Mouse (Mus musculus) monocyte, adult 59 days (primary cell): Measurements from ENCODE around the gene Rspo1. TPM values are rescaled to one million over a fixed set of nuclear protein-coding genes. Genes with fewer than 3 reads are reported as not detected.

ENCODE experiments used
- total RNA-seq, 2 experiments: library from RNA; stranded (reverse); gene quantifications; one replicate each; pipeline ENCODE4 v1.2.4; 2023

Gene Rspo1
- total RNA-seq = 1 to 10 TPM; 4.0 to 7.4 TPM

GRCm38 (mm10) chr4:124985671-124986602 is at the start of gene Rspo1:
TSS of gene Rspo1 (plus strand) at chr4:124986430.

GRCm38 (mm10) chr4:124936613-124937471 is 49.4 kb upstream of the Rspo1 start, which contains the start of gene 9930104L06Rik:
TSS of gene 9930104L06Rik (plus strand) at chr4:124937048.

GRCm38 (mm10) chr4:124939211-124939610 is 47.0 kb upstream of the Rspo1 start, which contains the start of gene Cdca8:
TSS of gene Cdca8 (minus strand) at chr4:124939311.

GRCm38 (mm10) chr4:125015806-125016635 is 29.8 kb downstream of the Rspo1 start, which contains the start of gene Gnl2:
TSS of gene Gnl2 (plus strand) at chr4:125016585.

Other genes starting within 250 kb of the Rspo1 start
- 10 to 100 TPM; 57.5 to 62.3 TPM for gene Inpp5b, start 244.6 kb upstream of the Rspo1 start, total RNA-seq
- gene Mtf1, start 184.3 kb upstream of the Rspo1 start, total RNA-seq = 10 to 100 TPM; 30.2 to 33.9 TPM
- gene Yrdc, start 135.8 kb upstream of the Rspo1 start, total RNA-seq = 10 to 100 TPM; 62.7 to 71.3 TPM
- 10 to 100 TPM in 1 of 2 experiments, 1 to 10 TPM in 1; 8.7 to 11.7 TPM for gene 1110065P20Rik, start 135.2 kb upstream of the Rspo1 start, total RNA-seq
- not detected for gene Maneal, start 124.3 kb upstream of the Rspo1 start, total RNA-seq
- not detected for gene Epha10, start 105.5 kb upstream of the Rspo1 start, total RNA-seq
- 10 to 100 TPM in 1 of 2 experiments, 1 to 10 TPM in 1; 8.7 to 11.8 TPM for gene 9930104L06Rik, start 49.4 kb upstream of the Rspo1 start, total RNA-seq
- gene Cdca8, start 47.1 kb upstream of the Rspo1 start, total RNA-seq = 1 to 10 TPM; 2.6 to 3.4 TPM
- gene Gnl2, start 30.2 kb downstream of the Rspo1 start, total RNA-seq = 10 to 100 TPM; 53.5 to 59.6 TPM
- not detected for gene Dnali1, start 79.3 kb downstream of the Rspo1 start, total RNA-seq
- 10 to 100 TPM; 27.0 to 29.8 TPM for gene Snip1, start 80.2 kb downstream of the Rspo1 start, total RNA-seq
- gene Meaf6, start 98.7 kb downstream of the Rspo1 start, total RNA-seq = 10 to 100 TPM; 45.6 to 48.9 TPM
- 100 to 1,000 TPM; 181 to 190 TPM for gene Zc3h12a, start 141.4 kb downstream of the Rspo1 start, total RNA-seq